Mouse (Mus musculus) intestine, postnatal 0 days (tissue): ENCODE measurements around the gene Wnk2. TPM values are rescaled to one million over a fixed set of nuclear protein-coding genes. Genes with fewer than 3 reads are reported as not detected.
"Not testable (repeated sequence)": the region's sequence is repeated elsewhere in the genome, so short reads cannot be mapped to it uniquely, and the experiment has no call there.

Experiments used
- ATAC-seq: fragments of 200-750 bp; cut with Nextera tagmentation; 2 replicates; pipeline ENCODE4 v1.8.0; 2017; ENCODE audit warnings: mild to moderate bottlenecking, moderate TSS enrichment, moderate library complexity
- H3K27ac ChIP-seq: fragments of 300-500 bp; sonication (generic); 2 replicates; pipeline ENCODE4 v1.5.1; 2014; ENCODE audit warnings: mild to moderate bottlenecking, low read depth, low read length, moderate library complexity
- H3K27me3 ChIP-seq: fragments of 300-500 bp; sonication (generic); replicated peaks from 2 replicates; pipeline ENCODE4 v1.6.1; 2014; ENCODE audit warnings: low read length, mixed read lengths; ENCODE audit not compliant: control insufficient read depth, insufficient read depth
- H3K36me3 ChIP-seq: fragments of 300-500 bp; sonication (generic); 2 replicates; pipeline ENCODE4 v1.6.1; 2014; ENCODE audit warnings: mild to moderate bottlenecking, moderate library complexity; ENCODE audit not compliant: control insufficient read depth, insufficient read depth
- H3K4me1 ChIP-seq: fragments of 300-500 bp; sonication (generic); replicated peaks from 2 replicates; pipeline ENCODE4 v1.6.1; 2014; ENCODE audit warnings: antibody characterized with exemption, low read length, mixed read lengths; ENCODE audit not compliant: control insufficient read depth, insufficient read depth
- H3K4me2 ChIP-seq: fragments of 300-500 bp; sonication (generic); replicated peaks from 2 replicates; pipeline ENCODE4 v1.6.1; 2014; ENCODE audit warnings: low read depth, mild to moderate bottlenecking, moderate library complexity
- H3K4me3 ChIP-seq: fragments of 300-500 bp; sonication (generic); 2 replicates; pipeline ENCODE4 v1.5.1; 2014; ENCODE audit warnings: low read depth, low read length
- H3K9ac ChIP-seq: fragments of 300-500 bp; sonication (generic); 2 replicates; pipeline ENCODE4 v1.6.1; 2014; ENCODE audit warnings: mild to moderate bottlenecking, low read depth, low read length
- H3K9me3 ChIP-seq: fragments of 300-500 bp; sonication (generic); 2 replicates; pipeline ENCODE4 v1.6.1; 2016; ENCODE audit warnings: mixed run types; ENCODE audit not compliant: control insufficient read depth
- CTCF ChIP-seq: sonication (generic); IDR thresholded peaks from 2 replicates; pipeline ENCODE4 v1.5.1; 2016; ENCODE audit warnings: low read depth, mild to moderate bottlenecking, control low read depth, antibody characterized with exemption, moderate library complexity
- whole genome bisulfite sequencing: fragments of 180-500 bp; shearing (Covaris S2); extraction: QIAGEN DNeasy Blood & Tissue Kit; methylation state at CpG from one replicate; pipeline ENCODE4 v1.1.7; 2014; 5-methylcytosine and 5-hydroxymethylcytosine counted together
- polyA plus RNA-seq: library from polyadenylated mRNA; unstranded; fragments of >200 nt; fragmentation: Nextera tagmentation; extraction: Ambion mirVana; gene quantifications from 2 replicates; pipeline ENCODE4 v1.2.1, GENCODE M21; 2015

Wnk2 gene
- polyA plus RNA-seq, 1 experiment from 2014 or later = 1.7 TPM

DNA sequence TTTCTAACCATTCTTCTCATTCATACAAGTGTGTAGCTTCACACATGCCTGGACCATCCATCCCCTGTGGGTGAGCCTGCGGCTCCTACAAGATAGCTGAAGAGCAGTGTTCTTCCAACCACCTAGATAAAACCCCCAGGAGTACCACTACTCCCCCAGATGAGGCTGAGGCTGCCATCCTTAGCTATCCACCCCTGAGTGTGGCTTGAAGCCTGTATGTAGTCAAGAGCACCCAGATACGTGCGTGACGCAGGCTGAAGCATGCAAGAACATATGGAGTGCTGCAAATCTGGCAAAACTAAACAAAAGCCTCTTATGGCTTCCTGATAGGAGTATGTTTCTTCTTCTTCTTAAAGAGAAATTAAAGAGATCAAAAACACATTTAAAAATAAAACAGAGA lies 78.4 kb downstream of the Wnk2 start:
- Histone ChIP-seq H3K27me3 (no peaks in the 10 kb centered on the region), H3K4me3 (no peak overlapping the region), H3K9ac (no peak overlapping the region), H3K36me3 (peaks cover 35% of the 10 kb centered on the region), H3K4me2 (no peak overlapping the region), H3K4me1 (no peaks in the 10 kb centered on the region), H3K27ac (no peak overlapping the region), H3K9me3 (no peaks in the 10 kb centered on the region)
- 80% methylated on average over 4 of the region's 4 CpGs for WGBS
- ATAC-seq = no peak
- no peak for TF ChIP-seq CTCF

DNA sequence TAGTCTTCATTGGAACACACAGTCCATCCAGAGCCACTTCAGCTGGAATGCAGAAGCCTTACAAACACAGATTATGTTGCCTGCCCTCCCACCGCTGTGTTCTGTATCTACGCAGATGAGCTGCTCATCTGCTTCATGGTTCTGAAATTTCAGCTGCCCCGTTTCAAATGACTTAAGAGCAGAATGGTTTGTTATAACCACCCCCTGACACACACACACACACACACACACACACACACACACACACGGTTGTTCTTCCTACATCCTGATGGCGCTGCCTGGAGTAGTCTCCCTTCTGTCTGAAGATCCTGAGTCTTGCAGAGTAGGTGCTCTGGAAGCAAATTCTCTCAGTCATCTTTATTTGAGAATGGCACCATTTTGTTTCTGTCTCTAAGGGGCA lies 83.6 kb downstream of the Wnk2 start:
- 84% methylated on average over 5 of the region's 5 CpGs for WGBS
- no peak for ATAC-seq
- TF ChIP-seq CTCF = no peak
- Histone ChIP-seq H3K4me1 (no peaks in the 10 kb centered on the region), H3K27me3 (no peaks in the 10 kb centered on the region), H3K9me3 (no peaks in the 10 kb centered on the region), H3K4me2 (no peak overlapping the region), H3K9ac (no peak overlapping the region), H3K4me3 (no peak overlapping the region), H3K27ac (no peak overlapping the region), H3K36me3 (peaks cover 33% of the 10 kb centered on the region)

DNA sequence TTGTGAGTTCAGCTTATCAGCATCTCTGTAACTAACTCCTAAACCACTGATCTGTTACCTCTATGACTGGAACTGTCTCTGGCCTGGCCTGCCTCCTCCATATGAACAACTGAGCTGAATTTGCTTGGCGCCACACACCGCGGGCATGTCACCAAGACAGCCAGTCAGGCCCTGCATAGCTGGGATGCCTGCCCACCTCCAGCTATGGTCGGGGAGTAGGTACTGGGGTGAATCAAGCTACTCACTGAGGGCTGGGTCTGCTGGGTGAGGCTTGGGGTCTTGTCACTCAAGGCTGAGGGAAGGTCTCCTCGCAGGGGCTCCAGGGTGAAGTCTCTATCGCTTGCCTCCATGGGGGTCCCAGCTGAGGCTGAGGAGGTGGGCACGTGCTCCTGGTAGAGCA lies 87.4 kb downstream of the Wnk2 start:
- H3K27ac ChIP-seq = no peak overlapping the region
- H3K9ac ChIP-seq = no peak overlapping the region
- WGBS = 87% methylated on average over 7 of the region's 7 CpGs
- H3K9me3 ChIP-seq = no peaks in the 10 kb centered on the region
- H3K4me1 ChIP-seq = no peaks in the 10 kb centered on the region
- no peak for TF ChIP-seq CTCF
- no peak overlapping the region for H3K4me2 ChIP-seq
- H3K4me3 ChIP-seq = no peak overlapping the region
- no peaks in the 10 kb centered on the region for H3K27me3 ChIP-seq
- peaks cover 23% of the 10 kb centered on the region; the same call in 1 of the 2 replicates for H3K36me3 ChIP-seq
- ATAC-seq = no peak

DNA sequence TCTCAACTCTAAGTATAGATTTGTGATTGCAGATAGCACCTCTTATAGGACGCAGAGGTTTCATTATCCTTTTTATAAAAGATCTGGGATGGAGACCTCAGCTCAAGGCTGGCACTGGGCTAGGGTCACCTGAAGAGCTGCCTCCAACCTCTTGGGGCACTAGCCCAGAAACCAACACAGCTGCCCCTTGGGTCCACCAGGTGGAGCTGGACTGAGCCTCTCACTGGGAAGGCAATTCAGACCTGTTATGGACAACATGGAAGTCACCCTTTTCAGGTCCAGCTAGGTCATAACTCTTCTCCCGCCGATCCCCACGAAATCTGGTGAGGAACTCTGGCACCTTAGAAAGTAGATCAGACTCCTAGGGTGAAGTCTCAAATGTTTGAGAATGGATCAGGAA lies 89.3 kb downstream of the Wnk2 start:
- H3K36me3 ChIP-seq = peaks cover 23% of the 10 kb centered on the region; the same call in 1 of the 2 replicates
- no peaks in the 10 kb centered on the region for H3K9me3 ChIP-seq
- 84% methylated on average over 4 of the region's 4 CpGs for WGBS
- H3K9ac ChIP-seq = no peak overlapping the region
- no peaks in the 10 kb centered on the region for H3K27me3 ChIP-seq
- no peak overlapping the region for H3K27ac ChIP-seq
- H3K4me2 ChIP-seq = no peak overlapping the region
- peak; percentile 92 for TF ChIP-seq CTCF
- no peaks in the 10 kb centered on the region for H3K4me1 ChIP-seq
- peak; percentile 51; the same call in 1 of the 2 replicates for ATAC-seq
- no peak overlapping the region for H3K4me3 ChIP-seq

DNA sequence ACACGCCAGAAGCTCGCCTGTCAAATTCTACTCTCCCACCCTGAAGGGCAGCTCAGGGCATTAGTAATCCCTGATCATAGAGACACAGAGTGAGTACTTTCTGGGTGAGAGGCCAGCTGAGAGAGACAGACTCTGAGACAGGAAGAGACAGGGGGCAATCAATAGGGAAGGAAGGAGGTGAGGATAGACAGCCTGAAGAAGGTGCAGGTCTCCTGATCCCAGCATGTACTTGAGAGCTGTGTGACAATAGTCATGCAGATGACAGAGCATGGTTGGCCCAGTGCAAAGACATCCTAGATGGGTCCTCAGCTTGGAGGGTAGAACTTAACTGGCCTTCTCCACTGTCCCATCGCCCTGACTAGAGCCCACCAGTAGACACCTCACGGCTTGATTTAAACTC lies 91.5 kb downstream of the Wnk2 start:
- H3K36me3 ChIP-seq = peaks cover 22% of the 10 kb centered on the region; the same call in 1 of the 2 replicates
- H3K27ac ChIP-seq = no peak overlapping the region
- no peaks in the 10 kb centered on the region for H3K4me1 ChIP-seq
- H3K27me3 ChIP-seq = no peaks in the 10 kb centered on the region
- no peaks in the 10 kb centered on the region for H3K9me3 ChIP-seq
- H3K4me3 ChIP-seq = no peak overlapping the region
- WGBS = 90% methylated on average over 4 of the region's 4 CpGs
- TF ChIP-seq CTCF = no peak
- no peak overlapping the region for H3K4me2 ChIP-seq
- no peak overlapping the region for H3K9ac ChIP-seq
- ATAC-seq = no peak

DNA sequence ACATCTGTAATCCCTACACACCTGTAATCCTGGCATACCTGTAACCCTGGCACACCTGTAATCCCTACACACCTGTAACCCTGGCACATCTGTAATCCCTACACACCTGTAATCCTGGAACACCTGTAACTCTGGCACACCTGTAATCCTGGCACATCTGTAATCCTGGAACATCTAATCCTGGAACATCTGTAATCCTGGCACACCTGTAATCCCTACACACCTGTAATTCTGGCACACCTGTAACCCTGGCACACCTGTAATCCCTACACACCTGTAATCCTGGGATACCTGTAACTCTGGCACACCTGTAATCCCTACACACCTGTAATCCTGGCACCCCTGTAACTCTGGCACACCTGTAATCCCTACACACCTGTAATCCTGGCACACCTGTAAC lies 93.1 kb downstream of the Wnk2 start:
- not testable (repeated sequence) for H3K4me3 ChIP-seq, H3K27ac ChIP-seq, H3K9me3 ChIP-seq, H3K4me1 ChIP-seq, H3K27me3 ChIP-seq, ATAC-seq, H3K9ac ChIP-seq, H3K4me2 ChIP-seq
- H3K36me3 ChIP-seq = peaks cover 11% of the 10 kb centered on the region; the same call in 1 of the 2 replicates

DNA sequence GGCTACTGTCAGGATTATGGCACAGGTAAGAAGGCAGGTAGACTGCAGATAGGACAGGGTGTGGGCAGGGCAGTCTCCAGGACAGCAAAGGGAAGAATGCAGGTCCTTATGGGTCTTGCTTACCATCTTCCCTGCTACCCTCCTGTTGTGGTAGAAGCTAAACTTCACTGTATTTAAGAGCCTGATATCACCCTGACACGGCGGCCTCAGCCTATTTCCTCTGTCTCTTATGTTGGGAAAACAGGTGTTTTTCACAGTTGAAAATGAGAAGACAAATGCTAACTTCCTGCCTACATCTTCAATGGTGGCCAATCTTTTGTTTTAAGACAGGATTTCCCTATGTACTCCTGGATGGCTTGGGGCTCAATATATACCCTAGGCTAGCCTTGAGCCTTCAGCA lies 94.5 kb downstream of the Wnk2 start:
- Histone ChIP-seq H3K4me3 (no peak overlapping the region), H3K36me3 (peaks cover 14% of the 10 kb centered on the region; the same call in 1 of the 2 replicates), H3K9ac (no peak overlapping the region), H3K4me2 (no peak overlapping the region), H3K9me3 (no peaks in the 10 kb centered on the region), H3K27me3 (no peaks in the 10 kb centered on the region), H3K27ac (no peak overlapping the region), H3K4me1 (no peaks in the 10 kb centered on the region)
- WGBS = 68% methylated on average over 2 of the region's 2 CpGs
- no peak for TF ChIP-seq CTCF
- ATAC-seq = no peak
